Mouse (Mus musculus): ENCODE measurements around the gene Slc16a8. TPM values are rescaled to one million over a fixed set of nuclear protein-coding genes. Genes with fewer than 3 reads are reported as not detected.

Slc16a8 gene
- total RNA-seq, 1 experiment = 0.58 TPM

- Histone ChIP-seq H3K9ac (ENCODE audit: insufficient read depth, low read depth, low read length, poor library complexity, severe bottlenecking) (no peak overlapping the region), H3K4me3 (ENCODE audit: insufficient read depth in 1 of 2, low read depth in 1 of 2, low read length in 2 of 2, poor library complexity in 1 of 2, severe bottlenecking in 1 of 2) (no peak overlapping the region), H3K9me3 (ENCODE audit: control insufficient read depth, insufficient read depth, low read depth, low read length) (no peaks in the 10 kb centered on the region), H3K36me3 (ENCODE audit: control insufficient read depth, insufficient read depth, low read length, poor library complexity, severe bottlenecking) (peaks cover 26% of the 10 kb centered on the region), H3K27ac (ENCODE audit: insufficient read depth, low read depth, low read length, poor library complexity, severe bottlenecking) (no peak overlapping the region), H3K4me1 (ENCODE audit: control insufficient read depth in 2 of 2, insufficient read depth in 2 of 2, low read length in 2 of 2, poor library complexity in 1 of 2) (peaks cover 0 to 8% of the 10 kb centered on the region in 2 experiments; a peak in 1 of 4 replicates)
- DNase-seq (ENCODE audit: low read depth, low spot score) = no peak
- in situ Hi-C loops (cut with MboI; ENCODE audit: low sequenced_read_pairs in 2 of 2, unreplicated experiment in 2 of 2) = no loop called here
- TF ChIP-seq MAFK (IDR thresholded peaks at IDR 0.05; ENCODE audit: insufficient read depth, low read depth, low read length) = no peak
- TF ChIP-seq CHD2 (IDR thresholded peaks at IDR 0.05; ENCODE audit: low read depth, low read length) = no peak
- no peak for TF ChIP-seq HCFC1 (IDR thresholded peaks at IDR 0.05; ENCODE audit: borderline replicate concordance, insufficient read depth, low read length)
- TF ChIP-seq ZC3H11A (IDR thresholded peaks at IDR 0.05; ENCODE audit: borderline replicate concordance, low read depth, low read length) = no peak
- TF ChIP-seq ZNF384 (IDR thresholded peaks at IDR 0.05; ENCODE audit: low read depth, low read length) = no peak
Observed at GRCm38 (mm10) chr15:79250236-79250635, 4.3 kb downstream of the Slc16a8 start.

GRCm38 (mm10) chr15:79245321-79245720 is 9.2 kb downstream of the Slc16a8 start:
- Histone ChIP-seq H3K4me1 (ENCODE audit: control insufficient read depth in 2 of 2, insufficient read depth in 2 of 2, low read length in 2 of 2, poor library complexity in 1 of 2) (peaks cover 2 to 3% of the 10 kb centered on the region in 2 experiments; a peak in 3 of 4 replicates), H3K9ac (ENCODE audit: insufficient read depth, low read depth, low read length, poor library complexity, severe bottlenecking) (no peak overlapping the region), H3K36me3 (ENCODE audit: control insufficient read depth, insufficient read depth, low read length, poor library complexity, severe bottlenecking) (peaks cover 54% of the 10 kb centered on the region), H3K27ac (ENCODE audit: insufficient read depth, low read depth, low read length, poor library complexity, severe bottlenecking) (no peak overlapping the region), H3K4me3 (ENCODE audit: insufficient read depth in 1 of 2, low read depth in 1 of 2, low read length in 2 of 2, poor library complexity in 1 of 2, severe bottlenecking in 1 of 2) (no peak overlapping the region), H3K9me3 (ENCODE audit: control insufficient read depth, insufficient read depth, low read depth, low read length) (no peaks in the 10 kb centered on the region)
- no peak for DNase-seq (ENCODE audit: low read depth, low spot score)
- in situ Hi-C loops (cut with MboI; ENCODE audit: low sequenced_read_pairs in 2 of 2, unreplicated experiment in 2 of 2) = no loop called here
- TF ChIP-seq ZNF384 (IDR thresholded peaks at IDR 0.05; ENCODE audit: low read depth, low read length) (no peak), HCFC1 (IDR thresholded peaks at IDR 0.05; ENCODE audit: borderline replicate concordance, insufficient read depth, low read length) (no peak), ZC3H11A (IDR thresholded peaks at IDR 0.05; ENCODE audit: borderline replicate concordance, low read depth, low read length) (no peak), CHD2 (IDR thresholded peaks at IDR 0.05; ENCODE audit: low read depth, low read length) (no peak)

GRCm38 (mm10) chr15:79244071-79244893 is 10.3 kb downstream of the Slc16a8 start:
- no peaks in the 10 kb centered on the region for H3K9me3 ChIP-seq (ENCODE audit: control insufficient read depth, insufficient read depth, low read depth, low read length)
- no peak for DNase-seq (ENCODE audit: low read depth, low spot score)
- in situ Hi-C loops (cut with MboI; ENCODE audit: low sequenced_read_pairs in 2 of 2, unreplicated experiment in 2 of 2) = no loop called here
- peaks cover 64% of the 10 kb centered on the region for H3K36me3 ChIP-seq (ENCODE audit: control insufficient read depth, insufficient read depth, low read length, poor library complexity, severe bottlenecking)
- H3K4me3 ChIP-seq (ENCODE audit: insufficient read depth in 1 of 2, low read depth in 1 of 2, low read length in 2 of 2, poor library complexity in 1 of 2, severe bottlenecking in 1 of 2) = no peak overlapping the region
- H3K9ac ChIP-seq (ENCODE audit: insufficient read depth, low read depth, low read length, poor library complexity, severe bottlenecking) = no peak overlapping the region
- peaks cover 2 to 3% of the 10 kb centered on the region in 2 experiments; a peak in 3 of 4 replicates for H3K4me1 ChIP-seq (ENCODE audit: control insufficient read depth in 2 of 2, insufficient read depth in 2 of 2, low read length in 2 of 2, poor library complexity in 1 of 2)
- TF ChIP-seq ZNF384 (IDR thresholded peaks at IDR 0.05; ENCODE audit: low read depth, low read length) (no peak), ZC3H11A (IDR thresholded peaks at IDR 0.05; ENCODE audit: borderline replicate concordance, low read depth, low read length) (no peak), HCFC1 (IDR thresholded peaks at IDR 0.05; ENCODE audit: borderline replicate concordance, insufficient read depth, low read length) (no peak), MAFK (IDR thresholded peaks at IDR 0.05; ENCODE audit: insufficient read depth, low read depth, low read length) (no peak), CHD2 (IDR thresholded peaks at IDR 0.05; ENCODE audit: low read depth, low read length) (no peak)
- H3K27ac ChIP-seq (ENCODE audit: insufficient read depth, low read depth, low read length, poor library complexity, severe bottlenecking) = no peak overlapping the region

GRCm38 (mm10) chr15:79243234-79244042 is 11.1 kb downstream of the Slc16a8 start:
- peak; percentile 97 for DNase-seq (ENCODE audit: low read depth, low spot score)
- in situ Hi-C loops (cut with MboI; ENCODE audit: low sequenced_read_pairs in 2 of 2, unreplicated experiment in 2 of 2) = no loop called here
- Histone ChIP-seq H3K36me3 (ENCODE audit: control insufficient read depth, insufficient read depth, low read length, poor library complexity, severe bottlenecking) (peaks cover 61% of the 10 kb centered on the region), H3K4me3 (ENCODE audit: insufficient read depth in 1 of 2, low read depth in 1 of 2, low read length in 2 of 2, poor library complexity in 1 of 2, severe bottlenecking in 1 of 2) (no peak overlapping the region), H3K27ac (ENCODE audit: insufficient read depth, low read depth, low read length, poor library complexity, severe bottlenecking) (peak overlapping the region; percentile 22; the same call in 1 of the 2 replicates), H3K4me1 (ENCODE audit: control insufficient read depth in 2 of 2, insufficient read depth in 2 of 2, low read length in 2 of 2, poor library complexity in 1 of 2) (peaks cover 2 to 3% of the 10 kb centered on the region in 2 experiments; a peak in 3 of 4 replicates), H3K9ac (ENCODE audit: insufficient read depth, low read depth, low read length, poor library complexity, severe bottlenecking) (peak overlapping the region; percentile 46; the same call in 1 of the 2 replicates), H3K9me3 (ENCODE audit: control insufficient read depth, insufficient read depth, low read depth, low read length) (no peaks in the 10 kb centered on the region)
- TF ChIP-seq ZNF384 (IDR thresholded peaks at IDR 0.05; ENCODE audit: low read depth, low read length) (0 out of 2 replicates have a peak, but pooled peaks have one; percentile 49), MAFK (IDR thresholded peaks at IDR 0.05; ENCODE audit: insufficient read depth, low read depth, low read length) (0 out of 2 replicates have a peak, but pooled peaks have one; percentile 21), ZC3H11A (IDR thresholded peaks at IDR 0.05; ENCODE audit: borderline replicate concordance, low read depth, low read length) (peak; percentile 93), HCFC1 (IDR thresholded peaks at IDR 0.05; ENCODE audit: borderline replicate concordance, insufficient read depth, low read length) (peak; percentile 50; the same call in 1 of the 2 replicates), CHD2 (IDR thresholded peaks at IDR 0.05; ENCODE audit: low read depth, low read length) (no peak)
